Mouse (Mus musculus) stomach, postnatal 0 days (tissue): ENCODE measurements around the gene Kdm1a. TPM values are rescaled to one million over a fixed set of nuclear protein-coding genes. Genes with fewer than 3 reads are reported as not detected.

Experiments
- ATAC-seq: fragments of 200-750 bp; cut with Nextera tagmentation; 2 replicates; pipeline ENCODE4 v1.8.0; 2017; ENCODE audit not compliant: low FRiP score, low TSS enrichment
- DNase-seq: peaks from one replicate; pipeline ENCODE4 v3.0.0-alpha.2; 2016; ENCODE audit warnings: low spot score
- H3K27ac ChIP-seq: fragments of 300-500 bp; sonication (generic); replicated peaks from 2 replicates; pipeline ENCODE4 v1.5.1; 2014; ENCODE audit warnings: mild to moderate bottlenecking, control low read depth
- H3K27me3 ChIP-seq: fragments of 300-500 bp; sonication (generic); 2 replicates; pipeline ENCODE4 v1.6.1; 2014; ENCODE audit warnings: low read length; ENCODE audit not compliant: control insufficient read depth, insufficient read depth
- H3K36me3 ChIP-seq: fragments of 300-500 bp; sonication (generic); 2 replicates; pipeline ENCODE4 v1.6.1; 2014; ENCODE audit warnings: low read length, mixed read lengths; ENCODE audit not compliant: control insufficient read depth, insufficient read depth
- H3K4me1 ChIP-seq: fragments of 300-500 bp; sonication (generic); replicated peaks from 2 replicates; pipeline ENCODE4 v1.6.1; 2014; ENCODE audit warnings: antibody characterized with exemption; ENCODE audit not compliant: control insufficient read depth, insufficient read depth
- H3K4me2 ChIP-seq: fragments of 300-500 bp; sonication (generic); replicated peaks from 2 replicates; pipeline ENCODE4 v1.6.1; 2014; ENCODE audit warnings: low read depth, mild to moderate bottlenecking, control low read depth, moderate library complexity
- H3K4me3 ChIP-seq: fragments of 300-500 bp; sonication (generic); 2 replicates; pipeline ENCODE4 v1.5.1; 2014; ENCODE audit warnings: low read depth, low read length, control low read depth
- H3K9ac ChIP-seq: fragments of 300-500 bp; sonication (generic); 2 replicates; pipeline ENCODE4 v1.6.1; 2014; ENCODE audit warnings: mild to moderate bottlenecking, low read length, control low read depth, mixed read lengths
- H3K9me3 ChIP-seq: fragments of 300-500 bp; sonication (generic); 2 replicates; pipeline ENCODE4 v1.6.1; 2016; ENCODE audit warnings: low read length; ENCODE audit not compliant: control insufficient read depth
- CTCF ChIP-seq: IDR thresholded peaks from 2 replicates; pipeline ENCODE4 v1.5.1; 2016; ENCODE audit warnings: antibody characterized with exemption, low read depth, mild to moderate bottlenecking, moderate library complexity
- EP300 ChIP-seq: optimal IDR thresholded peaks from 2 replicates; pipeline ENCODE3; 2016; ENCODE audit warnings: antibody characterized with exemption
- WGBS: fragments of 180-500 bp; shearing (Covaris S2); extraction: QIAGEN DNeasy Blood & Tissue Kit; methylation state at CpG from one replicate; pipeline ENCODE4 v1.1.7; 2014; 5-methylcytosine and 5-hydroxymethylcytosine counted together
- polyA plus RNA-seq: library from polyadenylated mRNA; unstranded; fragments of >200 nt; fragmentation: Nextera tagmentation; extraction: Ambion mirVana; gene quantifications from 2 replicates; pipeline ENCODE4 v1.2.1, GENCODE M21; 2015

Gene Kdm1a
- polyA plus RNA-seq, 1 experiment from 2014 or later: 13.8 TPM

DNA sequence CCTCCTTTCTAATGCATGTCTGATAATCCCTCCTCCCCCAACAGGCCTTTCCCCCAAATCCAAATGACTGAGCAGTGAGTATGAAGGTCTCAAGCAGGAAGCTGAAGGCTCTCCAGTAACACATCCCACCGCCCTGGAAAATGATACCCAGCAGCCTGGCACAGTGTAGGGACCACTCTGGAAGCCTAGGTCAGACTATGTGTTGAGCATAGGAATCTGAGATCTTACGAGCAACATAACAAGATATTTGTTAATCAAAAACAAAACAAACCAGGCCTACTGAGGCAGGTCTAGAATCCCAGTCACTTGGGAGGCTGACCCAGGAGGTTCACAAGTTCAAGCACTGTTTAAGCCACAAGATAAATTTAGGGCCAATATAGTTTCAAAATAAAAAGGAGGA lies 2.0 kb downstream of the Kdm1a start:
- no peaks in the 10 kb centered on the region for H3K36me3 ChIP-seq
- H3K4me3 ChIP-seq: no peak overlapping the region
- H3K9ac ChIP-seq: no peak overlapping the region
- H3K4me1 ChIP-seq: 0 out of 2 replicates have a peak, but pooled peaks cover 2% of the 10 kb centered on the region
- no peak overlapping the region for H3K27ac ChIP-seq
- ATAC-seq (no peak), DNase-seq (no peak)
- TF ChIP-seq CTCF: no peak
- no peak for TF ChIP-seq EP300
- peak overlapping the region; percentile 56 for H3K4me2 ChIP-seq
- H3K27me3 ChIP-seq: no peaks in the 10 kb centered on the region
- H3K9me3 ChIP-seq: no peaks in the 10 kb centered on the region
- 87% methylated on average over 2 of the region's 2 CpGs for WGBS

DNA sequence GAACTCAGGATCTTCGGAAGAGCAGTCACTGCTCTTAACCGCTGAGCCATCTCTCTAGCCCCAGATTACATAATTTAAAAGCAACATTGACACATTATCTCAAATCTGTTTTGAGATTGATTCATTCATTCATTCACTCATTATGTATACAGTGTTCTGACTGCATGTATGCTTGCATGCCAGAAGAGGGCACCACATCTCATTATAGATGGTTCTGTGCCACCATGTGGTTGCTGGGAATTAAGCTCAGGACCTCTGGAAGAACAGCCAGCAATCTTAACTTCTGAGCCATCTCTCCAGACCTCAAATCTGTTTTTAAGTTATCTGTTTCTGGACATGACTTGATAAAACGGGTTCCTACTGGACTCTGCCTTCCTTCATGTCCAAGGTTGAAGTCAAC lies 2.7 kb downstream of the Kdm1a start:
- Histone ChIP-seq H3K9me3 (no peaks in the 10 kb centered on the region), H3K4me2 (no peak overlapping the region), H3K4me1 (0 out of 2 replicates have a peak, but pooled peaks cover 2% of the 10 kb centered on the region), H3K9ac (no peak overlapping the region), H3K27ac (no peak overlapping the region), H3K36me3 (no peaks in the 10 kb centered on the region), H3K27me3 (no peaks in the 10 kb centered on the region), H3K4me3 (no peak overlapping the region)
- no peak for DNase-seq
- ATAC-seq: no peak
- 95% methylated on average over 3 of the region's 3 CpGs for WGBS
- TF ChIP-seq CTCF: peak; percentile 50
- no peak for TF ChIP-seq EP300

DNA sequence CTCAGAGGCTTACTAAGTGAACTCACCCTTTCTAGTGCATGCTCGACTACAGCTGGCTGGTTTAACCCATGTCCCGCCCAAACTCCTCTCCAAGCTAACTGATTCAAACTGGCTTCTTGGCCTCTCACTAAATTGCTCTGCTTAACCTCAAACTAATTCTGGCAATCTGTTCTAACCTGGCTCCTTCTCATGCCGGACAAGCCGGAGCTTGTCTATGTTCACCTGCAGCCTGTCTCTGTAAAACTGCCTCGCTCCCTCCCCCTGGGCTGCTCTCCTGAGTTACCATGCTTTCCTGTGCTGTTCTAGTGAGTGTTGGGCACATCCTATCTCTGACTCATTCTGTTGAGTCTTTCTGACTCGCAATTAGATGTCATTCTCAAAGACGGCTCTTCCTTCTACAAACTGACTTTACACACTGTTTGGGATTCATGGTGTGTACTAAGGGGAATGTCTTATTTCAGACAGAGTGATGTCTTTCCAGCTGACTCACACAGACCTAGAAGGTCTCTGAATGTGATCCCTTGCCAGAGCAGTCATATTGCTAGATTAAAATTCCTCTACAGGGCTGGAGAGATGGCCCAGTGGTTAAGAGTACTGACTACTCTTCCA lies 4.2 kb downstream of the Kdm1a start:
- H3K4me1 ChIP-seq: 0 out of 2 replicates have a peak, but pooled peaks cover 2% of the 10 kb centered on the region
- H3K9ac ChIP-seq: no peak overlapping the region
- H3K36me3 ChIP-seq: no peaks in the 10 kb centered on the region
- no peak for TF ChIP-seq EP300
- no peak for TF ChIP-seq CTCF
- no peak overlapping the region for H3K27ac ChIP-seq
- WGBS: 61% methylated on average over 7 of the region's 7 CpGs
- no peaks in the 10 kb centered on the region for H3K9me3 ChIP-seq
- H3K27me3 ChIP-seq: no peaks in the 10 kb centered on the region
- no peak overlapping the region for H3K4me2 ChIP-seq
- ATAC-seq: no peak
- H3K4me3 ChIP-seq: no peak overlapping the region
- DNase-seq: no peak

GRCm38 (mm10) chr4:136595221-136595620 lies 7.3 kb downstream of the Kdm1a start:
- Histone ChIP-seq H3K27ac (no peak overlapping the region), H3K9me3 (no peaks in the 10 kb centered on the region), H3K4me3 (no peak overlapping the region), H3K27me3 (no peaks in the 10 kb centered on the region), H3K4me1 (no peaks in the 10 kb centered on the region), H3K36me3 (0 out of 2 replicates have a peak, but pooled peaks cover 2% of the 10 kb centered on the region), H3K4me2 (no peak overlapping the region), H3K9ac (no peak overlapping the region)
- no peak for DNase-seq
- TF ChIP-seq EP300: no peak
- no peak for TF ChIP-seq CTCF
- ATAC-seq: no peak
- 71% methylated on average over 6 of the region's 6 CpGs for WGBS

- DNase-seq (no peak), ATAC-seq (no peak)
- Histone ChIP-seq H3K9ac (no peak overlapping the region), H3K4me1 (no peaks in the 10 kb centered on the region), H3K4me3 (no peak overlapping the region), H3K27ac (no peak overlapping the region), H3K9me3 (no peaks in the 10 kb centered on the region), H3K27me3 (no peaks in the 10 kb centered on the region), H3K36me3 (peaks cover 2% of the 10 kb centered on the region; the same call in 1 of the 2 replicates), H3K4me2 (no peak overlapping the region)
- TF ChIP-seq CTCF (no peak), EP300 (no peak)
- 65% methylated on average over 2 of the region's 2 CpGs for WGBS
These were observed 8.5 kb downstream of the Kdm1a start for GRCm38 (mm10) chr4:136594006-136594405.

- DNase-seq: no peak
- WGBS: 45% methylated on average over 4 of the region's 4 CpGs
- no peak overlapping the region for H3K4me3 ChIP-seq
- no peak overlapping the region for H3K9ac ChIP-seq
- no peaks in the 10 kb centered on the region for H3K4me1 ChIP-seq
- ATAC-seq: no peak
- H3K4me2 ChIP-seq: no peak overlapping the region
- H3K36me3 ChIP-seq: peaks cover 2% of the 10 kb centered on the region; the same call in 1 of the 2 replicates
- H3K27me3 ChIP-seq: no peaks in the 10 kb centered on the region
- no peak overlapping the region for H3K27ac ChIP-seq
- TF ChIP-seq EP300: no peak
- TF ChIP-seq CTCF: no peak
- H3K9me3 ChIP-seq: no peaks in the 10 kb centered on the region
These were observed 10.4 kb downstream of the Kdm1a start for GRCm38 (mm10) chr4:136592111-136592510.
